Mouse (Mus musculus): ENCODE data around the gene Gm28053.

- TF ChIP-seq CTCF (conservative IDR thresholded peaks at IDR 0.05; ENCODE audit: insufficient read depth, insufficient read length, low read depth, low read length) (no peak; the same call in 1 of the 2 replicates), POLR2A (IDR thresholded peaks at IDR 0.05; ENCODE audit: low read depth, low read length) (no peak)
Observed at GRCm38 (mm10) chr6:48702601-48703000, 15.8 kb upstream of the Gm28053 start.
